Mouse (Mus musculus): ENCODE results near the gene Gas2l3.

Gas2l3 gene

DNA sequence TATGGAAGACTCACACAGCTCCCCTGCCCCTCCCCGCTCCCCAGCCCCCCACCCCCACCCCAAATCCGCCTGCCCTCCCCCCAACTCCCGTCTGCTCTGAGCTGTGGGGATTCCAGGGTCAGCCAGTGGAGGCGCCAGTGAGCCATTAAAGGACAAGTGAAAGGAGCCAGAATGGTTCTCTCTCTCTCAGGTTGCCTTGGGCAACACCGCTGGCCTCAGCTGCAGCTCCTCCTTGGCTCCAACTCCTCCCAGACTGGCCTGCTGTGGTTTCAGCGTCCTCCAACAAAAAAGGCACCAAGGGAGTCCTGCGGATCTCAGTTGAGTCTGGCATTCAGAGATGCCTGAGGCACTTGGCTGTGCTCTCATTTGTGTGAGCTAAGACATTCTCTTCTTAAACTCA, 47.9 kb downstream of the Gas2l3 start:
- DNase-seq (ENCODE audit: low read depth, low spot score) = peak; percentile 27

DNA sequence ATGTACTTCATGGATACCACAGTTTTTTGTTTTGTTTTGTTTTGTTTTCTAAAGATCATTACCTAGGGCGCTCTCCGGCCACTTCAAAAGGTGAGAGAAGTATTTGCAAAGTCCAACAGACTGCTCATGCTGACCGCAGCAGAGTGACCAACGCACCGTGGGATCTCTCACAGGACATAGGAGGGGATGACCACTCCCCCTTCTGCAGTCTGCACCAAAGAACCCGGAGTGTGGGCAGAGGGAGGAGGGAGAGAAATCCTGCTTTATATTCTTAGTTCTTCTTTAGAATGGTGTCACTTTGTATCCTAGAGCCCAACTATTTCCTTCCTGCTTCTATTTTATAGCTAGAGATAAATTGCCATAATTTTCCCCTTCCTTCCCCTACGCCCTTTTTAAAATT, 48.4 kb downstream of the Gas2l3 start:
- no peak for DNase-seq (ENCODE audit: low read depth, low spot score)

DNA sequence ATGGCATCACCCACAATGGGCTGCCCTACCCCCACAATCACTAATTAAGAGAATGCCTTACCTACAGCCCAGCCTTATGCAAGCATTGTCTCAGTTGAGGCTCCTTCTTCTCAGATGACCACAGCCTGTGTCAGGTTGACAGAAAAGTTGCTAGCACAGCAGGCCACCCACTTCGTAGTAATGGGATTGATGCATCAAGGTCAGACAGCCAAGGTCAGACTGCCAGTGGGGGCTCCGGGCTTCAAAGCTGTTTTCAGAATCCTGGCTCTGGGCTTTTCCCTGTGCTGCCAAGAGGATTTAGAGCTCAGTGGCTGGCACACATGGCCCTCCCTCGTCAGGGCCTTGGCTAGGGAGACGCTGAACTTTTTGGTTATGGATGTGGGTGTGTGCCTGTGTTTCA, 51.1 kb downstream of the Gas2l3 start:
- no peak for DNase-seq (ENCODE audit: low read depth, low spot score)

DNA sequence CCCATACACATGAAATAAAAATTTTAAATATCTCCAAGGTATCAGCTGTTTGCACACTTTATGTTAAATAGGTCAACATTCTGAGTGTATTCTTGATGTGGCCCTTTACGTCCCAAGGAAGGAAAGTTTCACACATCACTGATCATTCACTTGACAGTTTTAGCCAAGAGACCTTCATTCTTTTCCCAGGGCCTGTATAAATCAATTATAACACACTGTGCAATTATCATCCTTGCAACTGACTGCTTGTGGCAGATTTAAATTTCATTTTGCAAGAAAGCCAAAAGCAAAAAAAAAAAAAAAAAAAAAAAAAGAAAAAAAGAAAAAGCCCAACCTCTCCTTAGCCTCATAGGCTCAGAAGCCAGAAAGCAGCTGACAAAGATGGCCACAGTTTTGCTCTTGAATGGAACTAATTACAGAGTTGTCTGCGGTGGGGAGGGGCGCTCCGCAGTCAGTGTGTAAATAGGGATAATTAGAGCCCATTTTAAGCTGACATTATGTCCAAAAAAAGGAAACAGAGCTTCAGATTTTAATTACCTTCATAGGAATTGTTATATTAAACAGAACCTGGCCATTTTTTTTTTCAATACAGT, 52.1 kb downstream of the Gas2l3 start:
- DNase-seq (ENCODE audit: low read depth, low spot score) = no peak

DNA sequence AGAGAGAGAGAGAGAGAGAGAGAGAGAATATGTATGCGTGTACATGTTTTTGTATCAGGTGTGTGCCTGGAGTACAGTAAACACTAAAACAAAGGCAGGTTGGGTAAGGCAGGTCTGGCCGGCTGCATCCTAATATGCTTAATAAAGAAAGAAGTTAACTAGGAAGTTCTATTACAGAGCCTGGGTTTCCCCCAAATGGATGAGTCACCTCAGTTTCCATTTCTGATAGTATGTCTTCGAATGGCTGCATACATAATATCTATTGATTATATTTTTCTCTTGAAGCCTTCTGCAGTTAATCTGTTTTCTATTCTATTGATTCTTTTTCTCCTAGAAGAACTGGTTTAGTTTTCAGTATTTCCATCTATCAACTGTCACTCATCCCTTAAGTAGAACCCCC, 57.3 kb downstream of the Gas2l3 start:
- DNase-seq (ENCODE audit: low read depth, low spot score) = no peak

DNA sequence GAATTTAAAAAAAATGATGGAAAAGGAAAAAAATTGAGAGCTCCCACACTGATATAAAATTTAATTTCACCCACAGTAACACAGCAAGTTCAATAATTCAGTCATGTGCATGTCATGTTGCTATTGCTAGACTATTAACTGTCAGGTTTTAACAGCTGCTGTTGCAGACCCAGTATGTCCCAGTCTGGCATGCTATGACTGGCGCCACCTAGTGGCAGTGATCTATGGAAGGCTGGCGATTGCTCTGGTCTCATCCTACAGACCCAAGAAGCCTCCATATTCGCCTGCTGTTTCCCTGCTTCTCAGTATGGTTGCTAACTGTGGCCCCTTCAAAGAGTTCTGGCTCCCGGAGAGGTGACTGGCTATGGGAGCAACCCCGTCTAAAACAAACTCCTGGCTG, 60.3 kb downstream of the Gas2l3 start:
- peak; percentile 68 for DNase-seq (ENCODE audit: low read depth, low spot score)

DNA sequence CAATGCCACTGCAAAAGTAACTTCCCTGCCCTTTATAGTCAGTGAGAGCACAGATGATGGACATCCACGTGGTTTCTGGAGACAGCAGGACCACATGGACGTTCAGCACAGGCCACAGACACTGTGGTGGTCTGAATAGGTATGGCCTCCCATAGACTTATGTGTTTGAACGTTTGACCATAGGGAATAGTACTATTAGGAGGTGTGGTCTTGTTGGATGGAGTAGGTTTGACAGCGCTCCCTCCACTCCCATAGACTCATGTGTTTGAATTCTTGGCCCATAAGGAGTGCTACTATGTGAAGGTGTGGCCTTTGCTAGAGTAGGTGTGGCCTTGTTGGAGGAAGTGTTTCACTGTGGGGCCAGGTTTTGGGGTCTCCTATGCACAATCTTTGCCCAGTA, 66.0 kb downstream of the Gas2l3 start:
- no peak for DNase-seq (ENCODE audit: low read depth, low spot score)

DNA sequence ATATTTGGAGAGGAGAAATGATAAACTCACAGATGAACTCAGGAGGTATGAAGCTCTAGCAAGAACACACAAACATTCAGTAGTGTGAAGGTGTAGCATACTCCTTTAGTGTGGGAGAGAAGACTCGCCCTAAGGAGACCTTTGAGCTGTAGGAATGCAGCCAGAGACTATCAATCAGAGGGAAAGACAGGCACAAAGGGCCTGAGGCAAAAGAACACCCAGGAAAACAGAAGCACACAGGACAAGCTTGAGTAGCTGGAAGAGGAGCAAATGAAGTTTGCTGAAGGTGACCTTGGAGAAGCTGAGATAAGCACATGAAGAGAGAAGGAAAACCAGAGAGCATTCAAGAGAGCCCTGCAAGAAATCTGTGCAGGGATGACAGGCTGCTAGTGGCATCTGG, 73.7 kb downstream of the Gas2l3 start:
- no peak for DNase-seq (ENCODE audit: low read depth, low spot score)

DNA sequence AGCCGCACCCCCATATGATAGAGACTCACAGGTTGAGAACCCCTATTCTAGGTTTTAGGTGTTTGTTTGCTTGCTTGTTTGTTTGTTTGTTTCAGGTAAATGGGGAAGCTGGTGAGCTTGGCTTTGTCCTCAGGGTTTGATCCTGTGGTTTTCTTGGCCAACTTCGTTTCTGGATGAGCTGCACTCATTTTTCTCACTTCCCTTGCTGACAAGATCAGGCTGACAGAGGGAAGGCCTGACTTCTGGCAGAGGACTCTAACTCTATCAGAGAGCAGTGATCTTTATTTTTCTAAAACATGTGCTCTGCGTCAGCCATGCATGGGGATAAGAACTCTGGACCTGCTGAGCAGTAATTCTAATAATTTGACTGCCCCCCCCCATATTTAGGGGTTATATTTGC, 84.8 kb downstream of the Gas2l3 start:
- no peak for DNase-seq (ENCODE audit: low read depth, low spot score)
